Mouse (Mus musculus): ENCODE data around the gene S100pbp.
A peak's percentile ranks its signal among the peaks of the same experiment; 100 is the strongest.
"Not testable (repeated sequence)": the region's sequence is repeated elsewhere in the genome, so short reads cannot be mapped to it uniquely, and the experiment has no call there.

The S100pbp gene

GRCm38 (mm10) chr4:129220376-129221089 lies 31.0 kb upstream of the S100pbp start:
- DNase-seq (ENCODE audit: low spot score): no peak

- no peak for DNase-seq (ENCODE audit: low spot score)
Measured at GRCm38 (mm10) chr4:129219198-129219597, 29.7 kb upstream of the S100pbp start.

- no peak for DNase-seq (ENCODE audit: low spot score)
Measured at GRCm38 (mm10) chr4:129218569-129219175, 29.1 kb upstream of the S100pbp start.

- not testable (repeated sequence) for DNase-seq (ENCODE audit: low spot score)
Measured at GRCm38 (mm10) chr4:129212486-129212885, 23.0 kb upstream of the S100pbp start.

- no peak for DNase-seq (ENCODE audit: low spot score)
Measured at GRCm38 (mm10) chr4:129211461-129211860, 21.9 kb upstream of the S100pbp start.

GRCm38 (mm10) chr4:129209504-129209903 lies 20.0 kb upstream of the S100pbp start:
- no peak for DNase-seq (ENCODE audit: low spot score)

- no peak for DNase-seq (ENCODE audit: low spot score)
Measured at GRCm38 (mm10) chr4:129206792-129207191, 17.3 kb upstream of the S100pbp start.

- no peak for DNase-seq (ENCODE audit: low spot score)
Measured at GRCm38 (mm10) chr4:129204655-129205054, 15.1 kb upstream of the S100pbp start.

GRCm38 (mm10) chr4:129197514-129197913 lies 8.0 kb upstream of the S100pbp start:
- DNase-seq (ENCODE audit: low spot score): no peak

- DNase-seq (ENCODE audit: low spot score): no peak
Measured at GRCm38 (mm10) chr4:129194280-129194679, 4.8 kb upstream of the S100pbp start.

GRCm38 (mm10) chr4:129191691-129192090 lies 2.2 kb upstream of the S100pbp start:
- DNase-seq (ENCODE audit: low spot score): no peak

- no peak for DNase-seq (ENCODE audit: low spot score)
Measured at GRCm38 (mm10) chr4:129190538-129190937, 1.0 kb upstream of the S100pbp start.

- DNase-seq (ENCODE audit: low spot score): peak; percentile 32
Measured at GRCm38 (mm10) chr4:129188803-129189541, 555 bp downstream of the S100pbp start.

GRCm38 (mm10) chr4:129188041-129188659 lies 1.4 kb downstream of the S100pbp start:
- DNase-seq (ENCODE audit: low spot score): no peak

GRCm38 (mm10) chr4:129179560-129179959 lies 10.0 kb downstream of the S100pbp start:
- no peak for DNase-seq (ENCODE audit: low spot score)

- DNase-seq (ENCODE audit: low spot score): no peak
Measured at GRCm38 (mm10) chr4:129172529-129172928, 17.0 kb downstream of the S100pbp start.

- no peak for DNase-seq (ENCODE audit: low spot score)
Measured at GRCm38 (mm10) chr4:129161581-129162255, 27.8 kb downstream of the S100pbp start.

- no peak for DNase-seq (ENCODE audit: low spot score)
Measured at GRCm38 (mm10) chr4:129161076-129161475, 28.5 kb downstream of the S100pbp start.

GRCm38 (mm10) chr4:129158549-129158948 lies 31.0 kb downstream of the S100pbp start:
- no peak for DNase-seq (ENCODE audit: low spot score)

GRCm38 (mm10) chr4:129157541-129157940 lies 32.0 kb downstream of the S100pbp start:
- DNase-seq (ENCODE audit: low spot score): no peak

GRCm38 (mm10) chr4:129151276-129151811 lies 38.2 kb downstream of the S100pbp start:
- no peak for DNase-seq (ENCODE audit: low spot score)

- DNase-seq (ENCODE audit: low spot score): no peak
Measured at GRCm38 (mm10) chr4:129149321-129149720, 40.2 kb downstream of the S100pbp start.

Data from T-cell, adult 2 months (primary cell).